Mouse (Mus musculus): ENCODE results near the gene Map2k2. TPM values are rescaled to one million over a fixed set of nuclear protein-coding genes. Genes with fewer than 3 reads are reported as not detected.
"Not testable (repeated sequence)": the region's sequence is repeated elsewhere in the genome, so short reads cannot be mapped to it uniquely, and the experiment has no call there.

Map2k2 gene
- total RNA-seq, 2 experiments from 2014 or later: 134 to 141 TPM

GRCm38 (mm10) chr10:81143845-81144437 lies 38.2 kb downstream of the Map2k2 start:
- no peak for DNase-seq

DNA sequence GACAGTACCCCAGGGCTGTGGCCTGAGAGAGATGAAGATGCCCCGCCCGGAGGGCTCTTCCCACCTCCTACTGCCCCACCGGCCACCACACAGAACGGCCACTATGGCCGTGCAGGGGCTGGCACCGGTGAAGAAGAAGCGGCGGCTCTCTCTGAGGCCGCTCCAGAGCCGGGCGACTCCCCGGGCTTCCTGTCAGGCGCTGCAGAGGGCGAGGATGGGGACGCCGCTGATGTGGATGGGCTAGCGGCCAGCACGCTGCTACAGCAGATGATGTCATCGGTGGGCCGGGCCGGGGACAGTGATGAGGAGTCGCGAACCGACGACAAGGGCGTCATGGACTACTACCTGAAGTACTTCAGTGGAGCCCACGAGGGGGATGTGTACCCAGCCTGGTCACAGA lies 39.0 kb downstream of the Map2k2 start:
- peak; percentile 70 for DNase-seq

DNA sequence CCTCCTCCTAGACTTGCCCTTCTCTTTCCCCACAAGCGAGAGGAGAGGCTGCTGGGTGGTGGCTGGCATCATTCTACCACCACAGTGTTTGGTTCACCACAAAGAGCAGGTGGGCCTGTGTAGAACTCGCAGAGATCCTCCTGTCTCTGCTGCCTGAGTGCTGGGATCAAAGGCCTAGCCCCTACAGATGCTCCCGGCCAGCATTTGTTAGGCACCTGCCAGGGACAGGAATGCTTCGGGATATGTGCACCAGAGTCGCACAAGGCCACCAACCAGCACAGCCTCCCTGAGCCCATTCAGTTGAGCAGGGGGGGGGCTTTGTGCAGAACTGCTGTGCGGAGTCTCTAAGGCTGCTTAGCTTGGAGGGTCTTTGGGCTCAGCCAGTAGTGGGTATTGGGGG lies 39.6 kb downstream of the Map2k2 start:
- DNase-seq: no peak

- DNase-seq: no peak
Observed at GRCm38 (mm10) chr10:81145778-81146177, 40.1 kb downstream of the Map2k2 start.

DNA sequence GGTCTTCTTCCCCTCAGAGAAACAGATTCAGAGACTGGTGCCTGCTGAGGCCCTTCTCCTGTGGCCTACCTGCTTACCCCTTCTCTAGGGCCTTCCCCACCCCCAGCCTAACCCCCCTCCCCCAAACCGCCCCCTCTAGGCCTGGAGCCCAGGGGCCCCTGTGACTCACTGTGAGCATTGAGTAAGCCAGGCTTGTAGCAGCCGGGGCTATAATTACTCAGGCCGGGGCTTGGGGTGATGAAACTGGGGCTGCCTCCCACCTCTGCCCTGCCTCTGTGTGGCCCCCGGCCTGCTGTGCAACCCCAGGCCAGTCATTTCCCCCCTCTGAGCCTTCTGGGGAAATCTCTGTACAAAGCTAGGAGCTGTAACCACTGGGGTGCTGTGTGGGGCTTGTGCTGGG lies 40.6 kb downstream of the Map2k2 start:
- DNase-seq: no peak

GRCm38 (mm10) chr10:81151261-81151660 lies 45.5 kb downstream of the Map2k2 start:
- DNase-seq: no peak

DNA sequence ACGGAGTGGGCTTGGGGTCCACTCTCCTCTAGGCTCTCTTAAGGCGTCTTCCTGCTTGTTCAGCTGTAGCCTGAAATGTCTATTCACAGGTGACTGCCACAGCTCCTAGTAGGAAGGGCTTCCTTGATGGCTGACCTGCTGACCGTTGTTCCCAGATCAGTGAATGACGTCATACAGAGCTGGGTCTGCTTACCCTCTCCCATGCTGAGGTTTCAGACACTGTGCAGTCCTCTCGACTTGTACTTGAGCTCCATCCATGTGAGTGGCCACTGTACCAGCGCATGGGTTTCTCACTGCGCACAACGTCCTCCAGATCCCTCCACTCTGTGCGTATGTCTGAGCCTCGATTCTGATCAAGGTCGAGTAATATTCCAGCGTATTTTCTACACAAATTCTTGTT lies 46.9 kb downstream of the Map2k2 start:
- no peak for DNase-seq

- no peak for DNase-seq
Observed at GRCm38 (mm10) chr10:81154313-81154712, 48.6 kb downstream of the Map2k2 start.

- DNase-seq: no peak
Observed at GRCm38 (mm10) chr10:81154736-81155135, 49.0 kb downstream of the Map2k2 start.

DNA sequence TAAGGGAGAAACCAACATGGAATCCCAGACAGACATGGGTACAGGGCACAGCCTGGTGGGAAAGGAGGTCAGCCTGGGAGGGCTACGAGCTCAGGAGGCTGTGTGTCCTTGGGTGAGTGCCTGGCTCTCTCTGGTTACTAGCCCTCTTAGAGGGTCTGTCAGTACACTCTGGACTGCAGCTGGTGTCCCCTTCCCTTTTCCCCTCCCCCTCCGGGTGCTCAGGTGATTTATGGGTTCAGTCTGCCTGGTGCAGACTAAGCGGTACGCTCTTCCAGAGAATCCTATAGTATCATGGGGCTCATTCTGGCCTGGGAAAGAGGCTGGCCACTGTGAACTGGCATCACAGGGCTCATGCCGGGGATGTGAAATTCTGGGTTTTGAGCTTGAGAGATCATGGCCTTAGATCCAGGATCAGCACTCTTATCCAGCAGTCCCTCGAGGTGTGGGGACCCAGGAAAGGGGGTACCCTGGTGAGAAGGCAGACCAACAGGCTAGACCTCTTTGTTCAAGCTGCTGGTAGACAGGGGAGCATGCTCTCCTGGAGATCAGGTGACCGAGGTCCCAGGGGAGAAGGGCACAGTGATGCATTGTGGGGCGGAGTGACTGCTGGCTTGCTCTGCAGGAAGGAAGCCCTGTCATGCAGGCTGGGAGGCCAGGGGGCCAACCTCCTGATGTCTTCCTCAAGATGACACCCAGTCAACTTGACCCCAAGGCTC lies 56.0 kb downstream of the Map2k2 start:
- DNase-seq: no peak

GRCm38 (mm10) chr10:81162318-81162652 lies 56.6 kb downstream of the Map2k2 start:
- no peak for DNase-seq

DNA sequence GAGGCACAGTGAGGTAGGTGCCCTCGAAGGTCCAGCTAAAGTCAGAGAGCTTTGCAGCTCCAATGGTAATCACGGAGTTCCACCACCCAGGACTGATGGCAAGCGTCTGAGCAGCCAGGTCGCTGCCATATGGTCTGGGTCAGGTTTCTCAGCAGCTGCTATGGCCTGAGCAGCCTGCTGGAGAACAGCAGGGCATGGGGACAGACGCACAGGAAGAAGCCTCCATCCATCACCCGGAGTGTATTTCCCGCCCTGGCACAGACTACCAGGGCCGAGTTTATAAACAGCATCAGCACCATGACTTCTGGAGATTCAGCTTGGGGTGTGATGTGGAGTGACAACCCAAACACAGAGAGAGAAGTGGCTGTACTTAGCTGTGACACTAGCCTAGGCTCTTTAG lies 59.4 kb downstream of the Map2k2 start:
- no peak for DNase-seq

GRCm38 (mm10) chr10:81167200-81168086 lies 61.7 kb downstream of the Map2k2 start, which contains the start of gene Pias4:
Gene Pias4 (minus strand): TSS chr10:81167923.
- peak; percentile 100 for DNase-seq

DNA sequence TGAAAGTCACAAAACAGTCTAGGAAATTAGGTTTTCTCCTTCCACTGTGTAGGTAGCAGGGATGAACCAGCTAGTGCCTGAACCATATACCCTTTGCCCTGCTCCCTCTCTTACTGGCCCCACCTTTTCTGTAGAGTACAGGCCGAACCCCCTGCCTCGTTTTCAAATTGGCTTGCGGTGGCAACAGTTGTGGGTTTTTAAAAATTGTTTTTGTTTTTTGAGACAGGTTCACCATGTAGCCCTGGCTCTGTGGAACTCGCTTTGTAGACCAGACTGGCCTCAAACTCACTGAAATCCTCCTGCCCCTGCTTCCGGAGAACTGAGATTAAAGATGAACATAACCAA lies 62.3 kb downstream of the Map2k2 start:
- no peak for DNase-seq

DNA sequence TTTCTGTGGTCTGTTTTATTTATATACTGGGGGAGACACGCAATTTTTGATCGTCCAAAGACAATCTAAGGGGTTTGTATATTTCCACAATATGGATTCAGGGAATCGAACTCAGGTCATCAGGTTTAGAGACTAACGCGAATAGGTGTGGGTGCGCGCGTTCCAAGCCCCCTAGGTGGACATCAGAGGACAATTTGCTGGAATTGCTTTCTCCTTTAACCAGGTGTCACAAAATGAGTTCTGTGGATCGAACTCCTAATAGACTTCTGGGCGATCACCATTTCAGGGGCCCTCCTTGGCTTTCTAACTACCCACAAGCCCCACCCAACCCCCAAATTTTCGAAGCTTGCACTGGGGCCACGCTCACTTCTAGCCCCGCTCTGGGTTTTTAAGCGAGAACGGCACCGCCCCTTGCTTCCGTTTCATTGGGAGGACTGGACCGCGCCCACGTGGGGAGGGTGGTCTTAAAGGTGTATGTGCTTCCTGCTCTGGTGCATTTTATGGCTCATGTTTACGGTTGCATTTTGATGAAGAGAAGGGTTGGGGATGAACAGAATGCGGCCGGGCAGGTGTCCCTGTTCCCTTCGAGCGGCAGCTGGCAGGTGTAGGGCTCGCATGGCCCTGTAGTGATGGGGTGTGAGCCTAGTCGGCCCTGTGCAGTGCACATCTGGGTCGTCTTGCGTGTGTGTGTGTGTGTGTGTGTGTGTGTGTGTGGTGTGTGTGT lies 63.0 kb downstream of the Map2k2 start:
- DNase-seq: peak; percentile 86

- DNase-seq: not testable (repeated sequence)
Observed at GRCm38 (mm10) chr10:81169411-81169900, 63.7 kb downstream of the Map2k2 start.

DNA sequence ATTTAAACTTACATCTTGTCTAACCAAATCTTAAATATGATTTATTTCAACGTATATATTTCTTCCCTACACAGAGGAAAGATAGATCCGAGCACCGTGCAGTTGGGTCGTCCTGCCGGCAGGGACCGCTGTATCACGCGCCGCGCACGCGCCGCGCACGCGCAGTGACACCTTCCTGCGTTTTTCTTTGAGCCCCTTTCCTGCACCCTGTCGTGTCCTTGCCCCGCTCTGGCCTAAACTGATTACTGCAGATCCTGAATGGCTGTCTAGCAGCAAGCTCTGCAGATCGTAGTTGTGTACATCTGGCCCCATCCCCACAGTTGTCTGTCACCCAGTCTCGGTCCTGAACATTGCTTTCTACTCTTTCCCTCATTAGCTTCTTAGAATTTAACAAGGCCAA lies 67.4 kb downstream of the Map2k2 start:
- peak; percentile 89 for DNase-seq

DNA sequence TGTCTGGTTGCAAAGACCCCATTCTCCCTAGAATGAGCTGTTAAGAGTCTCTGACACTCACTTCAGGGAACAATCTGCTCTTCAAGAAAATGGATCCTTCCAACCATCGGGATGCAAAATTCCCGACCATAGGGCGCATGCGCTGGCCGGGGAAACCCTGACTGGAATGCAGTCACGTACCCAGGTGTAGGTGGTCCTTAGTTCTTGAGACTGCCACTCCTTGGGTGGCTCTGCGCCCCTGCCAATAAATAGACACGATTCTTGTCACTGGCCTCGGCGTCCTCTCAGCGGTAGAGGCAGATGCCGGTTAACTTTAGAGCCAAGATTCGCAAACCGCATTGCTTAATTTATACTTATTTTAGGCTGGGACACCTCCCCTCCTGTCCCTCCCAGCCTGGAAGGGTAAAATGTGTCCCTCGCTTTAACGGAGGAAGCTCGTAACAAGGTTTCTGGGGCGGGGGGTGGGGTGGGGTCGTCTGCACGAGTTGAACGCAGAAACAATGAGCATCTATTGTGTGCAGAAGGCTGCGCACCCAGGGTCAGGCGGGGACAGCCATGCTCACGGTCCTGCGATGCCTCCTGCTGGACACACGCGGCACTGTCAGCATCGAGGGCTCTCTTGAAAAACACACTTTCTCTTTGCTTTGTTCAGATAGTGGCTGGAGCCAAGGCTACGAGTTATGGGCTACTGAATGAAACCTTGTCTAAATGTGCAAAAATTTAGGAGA lies 69.1 kb downstream of the Map2k2 start:
- peak; percentile 94 for DNase-seq

DNA sequence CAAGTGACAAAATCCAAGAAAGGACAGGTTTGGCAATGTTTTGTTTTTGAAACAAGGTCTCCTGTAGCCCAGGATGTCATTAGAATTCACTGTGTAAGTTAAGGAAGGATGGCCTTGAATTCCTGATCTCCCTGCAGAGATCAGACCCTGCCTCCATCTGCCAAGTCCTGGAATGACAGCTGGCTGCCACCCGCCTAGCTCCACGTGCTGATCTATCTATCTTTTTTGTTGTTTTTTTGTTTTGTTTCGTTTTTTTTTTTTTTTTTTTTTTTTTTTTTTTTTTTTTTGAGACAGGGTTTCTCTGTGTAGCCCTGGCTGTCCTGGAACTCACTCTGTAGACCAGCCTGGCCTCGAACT lies 69.6 kb downstream of the Map2k2 start:
- not testable (repeated sequence) for DNase-seq

DNA sequence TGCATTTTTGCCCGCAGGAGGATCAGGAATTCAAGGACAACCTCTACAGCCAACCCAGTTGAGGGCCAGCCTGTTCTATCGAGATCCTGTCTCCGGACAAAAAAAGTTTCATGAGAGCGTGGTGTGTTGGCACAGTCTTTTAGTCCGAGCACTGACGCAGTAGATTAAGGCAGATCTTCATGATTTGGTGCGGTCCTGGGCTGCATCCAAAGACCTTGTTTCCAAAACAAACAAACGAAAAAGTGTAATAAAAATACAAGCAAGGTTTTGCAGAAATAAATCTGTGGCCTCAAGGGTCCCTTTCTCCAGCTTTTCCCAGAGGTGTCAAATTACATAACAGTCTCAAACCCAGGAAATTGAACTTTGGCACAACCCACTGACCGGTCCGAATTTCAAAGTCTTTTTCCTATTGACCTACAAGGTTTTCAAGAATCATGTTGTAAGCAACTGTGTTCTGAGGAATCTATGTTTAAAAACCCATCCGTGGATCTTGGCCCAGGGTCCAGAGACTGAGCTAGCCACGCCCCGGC lies 70.3 kb downstream of the Map2k2 start:
- peak; percentile 37 for DNase-seq

DNA sequence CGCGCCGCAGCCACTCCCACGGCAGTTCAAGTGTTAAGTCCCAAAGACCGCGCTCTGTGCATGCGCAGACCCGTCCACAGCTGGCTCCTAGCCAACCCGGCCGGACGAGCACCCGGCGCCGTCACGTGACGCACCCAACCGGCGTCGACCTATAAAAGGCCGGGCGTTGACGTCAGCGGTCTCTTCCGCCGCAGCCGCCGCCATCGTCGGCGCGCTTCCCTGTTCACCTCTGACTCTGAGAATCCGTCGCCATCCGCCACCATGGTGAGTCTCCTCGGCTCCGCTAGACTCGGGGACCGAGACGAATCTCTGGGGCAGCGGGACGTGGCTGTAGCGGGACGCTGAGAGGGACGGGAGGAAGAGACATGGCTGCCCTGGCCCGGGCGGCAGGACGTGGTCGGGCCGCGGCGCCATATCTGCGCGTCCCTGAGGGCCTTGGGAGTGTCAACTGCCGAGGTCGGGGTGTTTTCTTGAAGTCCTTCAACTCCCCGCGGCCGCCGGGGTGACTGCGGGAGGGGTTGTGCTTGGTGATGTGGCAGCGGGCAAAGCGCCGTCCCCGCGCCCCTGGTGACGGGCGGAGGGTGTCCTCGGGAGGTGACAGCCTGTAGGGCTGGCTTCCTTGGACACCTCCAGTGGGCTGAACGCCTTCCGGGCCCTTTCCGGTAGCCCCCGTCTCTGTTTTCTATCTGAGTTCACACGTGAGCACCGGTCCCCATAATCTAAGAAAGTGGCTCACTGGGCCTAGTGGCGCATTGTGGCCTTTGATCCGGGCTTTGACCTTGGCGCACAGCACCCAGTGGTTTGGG lies 71.0 kb downstream of the Map2k2 start, which contains the start of gene Eef2:
Eef2 (plus strand) TSS at position 166 of the 806 bp plus-strand sequence.
- DNase-seq: peak; percentile 100
